Mouse (Mus musculus): Measurements from ENCODE around the gene Ube2g2. TPM values are rescaled to one million over a fixed set of nuclear protein-coding genes. Genes with fewer than 3 reads are reported as not detected.
A peak's percentile ranks its signal among the peaks of the same experiment; 100 is the strongest.

Gene Ube2g2
- polyA plus RNA-seq, 1 experiment = 40.2 TPM

GRCm38 (mm10) chr10:77663949-77664665, 42.0 kb downstream of the Ube2g2 start:
- no peaks in the 10 kb centered on the region for H3K27me3 ChIP-seq (ENCODE audit: control insufficient read depth, insufficient read depth, low read length, poor library complexity, severe bottlenecking)
- H3K4me1 ChIP-seq (ENCODE audit: control insufficient read depth, insufficient read depth, low read length) = no peaks in the 10 kb centered on the region
- no peaks in the 10 kb centered on the region for H3K36me3 ChIP-seq (ENCODE audit: control insufficient read depth, insufficient read depth, low read length, poor library complexity, severe bottlenecking)
- peak overlapping the region; percentile 63 for H3K4me3 ChIP-seq (ENCODE audit: low read depth, low read length)
- TF ChIP-seq CTCF (IDR thresholded peaks at IDR 0.05; ENCODE audit: low read depth, low read length) (no peak), EP300 (IDR thresholded peaks at IDR 0.05; ENCODE audit: insufficient read depth, low read depth, low read length) (no peak), POLR2A (IDR thresholded peaks at IDR 0.05; ENCODE audit: insufficient read depth, low read length) (no peak)
- no peak overlapping the region for H3K27ac ChIP-seq (ENCODE audit: insufficient read depth, low read length)
- no peaks in the 10 kb centered on the region for H3K9me3 ChIP-seq (replicated peaks; ENCODE audit: control insufficient read depth, insufficient read depth, low read length, poor library complexity, severe bottlenecking)
- H3K9ac ChIP-seq (ENCODE audit: low read depth, poor library complexity, severe bottlenecking) = no peak overlapping the region

GRCm38 (mm10) chr10:77666342-77666741, 44.3 kb downstream of the Ube2g2 start:
- Histone ChIP-seq H3K4me3 (ENCODE audit: low read depth, low read length) (no peak overlapping the region), H3K27me3 (ENCODE audit: control insufficient read depth, insufficient read depth, low read length, poor library complexity, severe bottlenecking) (no peaks in the 10 kb centered on the region), H3K27ac (ENCODE audit: insufficient read depth, low read length) (no peak overlapping the region), H3K4me1 (ENCODE audit: control insufficient read depth, insufficient read depth, low read length) (no peaks in the 10 kb centered on the region), H3K9ac (ENCODE audit: low read depth, poor library complexity, severe bottlenecking) (no peak overlapping the region), H3K36me3 (ENCODE audit: control insufficient read depth, insufficient read depth, low read length, poor library complexity, severe bottlenecking) (no peaks in the 10 kb centered on the region), H3K9me3 (replicated peaks; ENCODE audit: control insufficient read depth, insufficient read depth, low read length, poor library complexity, severe bottlenecking) (no peaks in the 10 kb centered on the region)
- TF ChIP-seq EP300 (IDR thresholded peaks at IDR 0.05; ENCODE audit: insufficient read depth, low read depth, low read length) = no peak
- TF ChIP-seq POLR2A (IDR thresholded peaks at IDR 0.05; ENCODE audit: insufficient read depth, low read length) = no peak
- TF ChIP-seq CTCF (IDR thresholded peaks at IDR 0.05; ENCODE audit: low read depth, low read length) = no peak

- H3K4me1 ChIP-seq (ENCODE audit: control insufficient read depth, insufficient read depth, low read length) = no peaks in the 10 kb centered on the region
- H3K9ac ChIP-seq (ENCODE audit: low read depth, poor library complexity, severe bottlenecking) = no peak overlapping the region
- no peaks in the 10 kb centered on the region for H3K9me3 ChIP-seq (replicated peaks; ENCODE audit: control insufficient read depth, insufficient read depth, low read length, poor library complexity, severe bottlenecking)
- H3K27me3 ChIP-seq (ENCODE audit: control insufficient read depth, insufficient read depth, low read length, poor library complexity, severe bottlenecking) = no peaks in the 10 kb centered on the region
- no peak overlapping the region for H3K27ac ChIP-seq (ENCODE audit: insufficient read depth, low read length)
- H3K36me3 ChIP-seq (ENCODE audit: control insufficient read depth, insufficient read depth, low read length, poor library complexity, severe bottlenecking) = no peaks in the 10 kb centered on the region
- no peak for TF ChIP-seq CTCF (IDR thresholded peaks at IDR 0.05; ENCODE audit: low read depth, low read length)
- TF ChIP-seq POLR2A (IDR thresholded peaks at IDR 0.05; ENCODE audit: insufficient read depth, low read length) = no peak
- no peak for TF ChIP-seq EP300 (IDR thresholded peaks at IDR 0.05; ENCODE audit: insufficient read depth, low read depth, low read length)
- H3K4me3 ChIP-seq (ENCODE audit: low read depth, low read length) = no peak overlapping the region
These were observed 45.3 kb downstream of the Ube2g2 start for GRCm38 (mm10) chr10:77667402-77667801.

GRCm38 (mm10) chr10:77670710-77671109, 48.6 kb downstream of the Ube2g2 start:
- H3K36me3 ChIP-seq (ENCODE audit: control insufficient read depth, insufficient read depth, low read length, poor library complexity, severe bottlenecking) = no peaks in the 10 kb centered on the region
- no peak overlapping the region for H3K9ac ChIP-seq (ENCODE audit: low read depth, poor library complexity, severe bottlenecking)
- no peaks in the 10 kb centered on the region for H3K9me3 ChIP-seq (replicated peaks; ENCODE audit: control insufficient read depth, insufficient read depth, low read length, poor library complexity, severe bottlenecking)
- H3K4me3 ChIP-seq (ENCODE audit: low read depth, low read length) = no peak overlapping the region
- no peaks in the 10 kb centered on the region for H3K4me1 ChIP-seq (ENCODE audit: control insufficient read depth, insufficient read depth, low read length)
- TF ChIP-seq EP300 (IDR thresholded peaks at IDR 0.05; ENCODE audit: insufficient read depth, low read depth, low read length) = no peak
- TF ChIP-seq CTCF (IDR thresholded peaks at IDR 0.05; ENCODE audit: low read depth, low read length) = no peak
- no peak for TF ChIP-seq POLR2A (IDR thresholded peaks at IDR 0.05; ENCODE audit: insufficient read depth, low read length)
- no peaks in the 10 kb centered on the region for H3K27me3 ChIP-seq (ENCODE audit: control insufficient read depth, insufficient read depth, low read length, poor library complexity, severe bottlenecking)
- no peak overlapping the region for H3K27ac ChIP-seq (ENCODE audit: insufficient read depth, low read length)

GRCm38 (mm10) chr10:77671519-77671918, 49.4 kb downstream of the Ube2g2 start:
- no peak for TF ChIP-seq CTCF (IDR thresholded peaks at IDR 0.05; ENCODE audit: low read depth, low read length)
- no peak for TF ChIP-seq EP300 (IDR thresholded peaks at IDR 0.05; ENCODE audit: insufficient read depth, low read depth, low read length)
- TF ChIP-seq POLR2A (IDR thresholded peaks at IDR 0.05; ENCODE audit: insufficient read depth, low read length) = no peak
- Histone ChIP-seq H3K4me3 (ENCODE audit: low read depth, low read length) (no peak overlapping the region), H3K9ac (ENCODE audit: low read depth, poor library complexity, severe bottlenecking) (no peak overlapping the region), H3K36me3 (ENCODE audit: control insufficient read depth, insufficient read depth, low read length, poor library complexity, severe bottlenecking) (no peaks in the 10 kb centered on the region), H3K27ac (ENCODE audit: insufficient read depth, low read length) (no peak overlapping the region), H3K4me1 (ENCODE audit: control insufficient read depth, insufficient read depth, low read length) (no peaks in the 10 kb centered on the region), H3K27me3 (ENCODE audit: control insufficient read depth, insufficient read depth, low read length, poor library complexity, severe bottlenecking) (no peaks in the 10 kb centered on the region), H3K9me3 (replicated peaks; ENCODE audit: control insufficient read depth, insufficient read depth, low read length, poor library complexity, severe bottlenecking) (no peaks in the 10 kb centered on the region)

- H3K9ac ChIP-seq (ENCODE audit: low read depth, poor library complexity, severe bottlenecking) = no peak overlapping the region
- TF ChIP-seq POLR2A (IDR thresholded peaks at IDR 0.05; ENCODE audit: insufficient read depth, low read length) = no peak
- TF ChIP-seq CTCF (IDR thresholded peaks at IDR 0.05; ENCODE audit: low read depth, low read length) = no peak
These were observed 51.7 kb downstream of the Ube2g2 start for GRCm38 (mm10) chr10:77673765-77674164.

More at GRCm38 (mm10) chr10:77673765-77674164, 51.7 kb downstream of the Ube2g2 start:
- H3K36me3 ChIP-seq (ENCODE audit: control insufficient read depth, insufficient read depth, low read length, poor library complexity, severe bottlenecking) = no peaks in the 10 kb centered on the region
- H3K27ac ChIP-seq (ENCODE audit: insufficient read depth, low read length) = no peak overlapping the region
- H3K27me3 ChIP-seq (ENCODE audit: control insufficient read depth, insufficient read depth, low read length, poor library complexity, severe bottlenecking) = peaks cover 3% of the 10 kb centered on the region; the same call in 1 of the 2 replicates
- no peaks in the 10 kb centered on the region for H3K4me1 ChIP-seq (ENCODE audit: control insufficient read depth, insufficient read depth, low read length)
- no peaks in the 10 kb centered on the region for H3K9me3 ChIP-seq (replicated peaks; ENCODE audit: control insufficient read depth, insufficient read depth, low read length, poor library complexity, severe bottlenecking)
- no peak overlapping the region for H3K4me3 ChIP-seq (ENCODE audit: low read depth, low read length)
